Mouse (Mus musculus): ENCODE data around the gene Gad2. TPM values are rescaled to one million over a fixed set of nuclear protein-coding genes. Genes with fewer than 3 reads are reported as not detected.
"Not testable (repeated sequence)": the region's sequence is repeated elsewhere in the genome, so short reads cannot be mapped to it uniquely, and the experiment has no call there.

Gene Gad2
- total and polyA plus RNA-seq, 3 experiments, result 0.01 to 0.04 TPM; not detected in 1

DNA sequence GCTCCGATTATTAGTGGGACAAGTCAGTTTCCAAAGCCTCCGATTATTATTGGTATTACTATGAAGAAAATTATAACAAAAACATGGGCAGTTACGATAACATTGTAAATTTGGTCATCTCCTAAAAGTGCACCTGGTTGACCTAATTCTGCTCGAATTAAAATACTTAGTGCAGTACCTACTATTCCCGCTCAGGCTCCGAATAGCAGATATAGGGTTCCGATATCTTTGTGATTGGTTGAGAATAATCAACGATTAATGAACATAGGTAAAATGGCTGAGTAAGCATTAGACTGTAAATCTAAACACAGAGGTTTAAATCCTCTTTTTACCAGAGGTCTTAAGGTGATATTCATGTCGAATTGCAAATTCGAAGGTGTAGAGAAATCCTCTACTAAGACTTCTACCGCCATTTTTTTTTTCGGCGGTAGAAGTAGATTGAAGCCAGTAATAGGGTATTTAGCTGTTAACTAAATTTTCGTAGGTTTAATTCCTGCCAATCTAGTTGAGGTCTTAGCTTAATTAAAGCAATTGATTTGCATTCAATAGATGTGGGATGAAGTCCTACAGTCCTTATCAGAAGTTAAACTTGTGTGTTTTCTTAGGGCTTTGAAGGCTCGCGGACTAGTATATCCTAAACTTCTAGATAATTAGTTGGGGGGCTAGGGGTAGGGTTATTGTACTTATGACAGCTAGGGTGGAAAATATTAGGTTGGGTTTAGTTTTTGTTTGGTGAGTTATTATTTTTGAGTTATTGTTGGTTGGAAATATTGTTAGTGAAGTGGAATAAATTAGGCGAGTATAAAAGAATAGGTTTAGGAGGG is 32.4 kb upstream of the Gad2 start:
- not testable (repeated sequence) for DNase-seq (ENCODE audit: low read depth, low spot score); H3K9ac ChIP-seq (ENCODE audit: control insufficient read depth, low read depth, low read length, poor library complexity, severe bottlenecking); H3K4me3 ChIP-seq (ENCODE audit: control insufficient read depth in 1 of 2, insufficient read depth in 1 of 2, low read depth in 2 of 2, low read length in 2 of 2); H3K9me3 ChIP-seq (replicated peaks; ENCODE audit: insufficient read depth, low read length); H3K4me1 ChIP-seq (ENCODE audit: control insufficient read depth in 1 of 2, insufficient read depth in 2 of 2, low read length in 2 of 2); H3K79me2 ChIP-seq (ENCODE audit: control insufficient read depth, insufficient read depth, low read length, poor library complexity); H3K36me3 ChIP-seq (ENCODE audit: control insufficient read depth in 1 of 2, insufficient read depth in 2 of 2, low read length in 2 of 2); H3K27ac ChIP-seq (ENCODE audit: control insufficient read depth, low read depth, low read length); H3K27me3 ChIP-seq (ENCODE audit: control insufficient read depth in 1 of 2, insufficient read depth in 2 of 2, low read length in 2 of 2)

- no peak for DNase-seq (ENCODE audit: low read depth, low spot score)
- no peaks in the 10 kb centered on the region for H3K9me3 ChIP-seq (replicated peaks; ENCODE audit: insufficient read depth, low read length)
Observed at GRCm38 (mm10) chr2:22590206-22590490, 31.9 kb upstream of the Gad2 start.

GRCm38 (mm10) chr2:22617951-22618350 is 4.1 kb upstream of the Gad2 start:
- Histone ChIP-seq H3K4me3 (ENCODE audit: control insufficient read depth in 1 of 2, insufficient read depth in 1 of 2, low read depth in 2 of 2, low read length in 2 of 2) (no peak overlapping the region), H3K79me2 (ENCODE audit: control insufficient read depth, insufficient read depth, low read length, poor library complexity) (no peaks in the 10 kb centered on the region), H3K36me3 (ENCODE audit: control insufficient read depth in 1 of 2, insufficient read depth in 2 of 2, low read length in 2 of 2) (no peaks in the 10 kb centered on the region), H3K9ac (ENCODE audit: control insufficient read depth, low read depth, low read length, poor library complexity, severe bottlenecking) (no peak overlapping the region), H3K27ac (ENCODE audit: control insufficient read depth, low read depth, low read length) (no peak overlapping the region), H3K27me3 (ENCODE audit: control insufficient read depth in 1 of 2, insufficient read depth in 2 of 2, low read length in 2 of 2) (no peaks in the 10 kb centered on the region), H3K4me1 (ENCODE audit: control insufficient read depth in 1 of 2, insufficient read depth in 2 of 2, low read length in 2 of 2) (no peaks in the 10 kb centered on the region), H3K9me3 (replicated peaks; ENCODE audit: insufficient read depth, low read length) (no peaks in the 10 kb centered on the region)
- DNase-seq (ENCODE audit: low read depth, low spot score), result no peak
- TF ChIP-seq NRF1 (IDR thresholded peaks at IDR 0.05; ENCODE audit: insufficient read depth, low read depth, low read length, poor library complexity, severe bottlenecking) (no peak), USF1 (IDR thresholded peaks at IDR 0.05; ENCODE audit: low read depth, low read length) (no peak), TBP (IDR thresholded peaks at IDR 0.05; ENCODE audit: low read depth, low read length) (no peak), USF2 (IDR thresholded peaks at IDR 0.05; ENCODE audit: borderline replicate concordance in 1 of 2, insufficient read depth in 1 of 2, low read depth in 1 of 2, low read length in 2 of 2) (no peak), ZC3H11A (IDR thresholded peaks at IDR 0.05; ENCODE audit: low read depth, low read length) (no peak), ZMIZ1 (IDR thresholded peaks at IDR 0.05; ENCODE audit: low read depth, low read length) (no peak), TAL1 (IDR thresholded peaks at IDR 0.05; ENCODE audit: low read length) (no peak), UBTF (IDR thresholded peaks at IDR 0.05; ENCODE audit: borderline replicate concordance, insufficient read depth, low read depth, low read length) (no peak), POLR2AphosphoS2 (IDR thresholded peaks at IDR 0.05; ENCODE audit: low read length) (no peak)

More at GRCm38 (mm10) chr2:22590206-22590490, 31.9 kb upstream of the Gad2 start:
- Histone ChIP-seq H3K4me3 (ENCODE audit: control insufficient read depth in 1 of 2, insufficient read depth in 1 of 2, low read depth in 2 of 2, low read length in 2 of 2) (no peak overlapping the region), H3K27ac (ENCODE audit: control insufficient read depth, low read depth, low read length) (no peak overlapping the region), H3K79me2 (ENCODE audit: control insufficient read depth, insufficient read depth, low read length, poor library complexity) (no peaks in the 10 kb centered on the region), H3K4me1 (ENCODE audit: control insufficient read depth in 1 of 2, insufficient read depth in 2 of 2, low read length in 2 of 2) (no peaks in the 10 kb centered on the region), H3K27me3 (ENCODE audit: control insufficient read depth in 1 of 2, insufficient read depth in 2 of 2, low read length in 2 of 2) (no peaks in the 10 kb centered on the region), H3K36me3 (ENCODE audit: control insufficient read depth in 1 of 2, insufficient read depth in 2 of 2, low read length in 2 of 2) (no peaks in the 10 kb centered on the region), H3K9ac (ENCODE audit: control insufficient read depth, low read depth, low read length, poor library complexity, severe bottlenecking) (no peak overlapping the region)
- TF ChIP-seq SIN3A (IDR thresholded peaks at IDR 0.05; ENCODE audit: low read length) (no peak), MEF2A (IDR thresholded peaks at IDR 0.05; ENCODE audit: extremely low read depth, insufficient replicate concordance, low read depth, low read length, poor library complexity, severe bottlenecking) (no peak), TCF12 (IDR thresholded peaks at IDR 0.05; ENCODE audit: low read depth, low read length) (no peak), ZKSCAN1 (IDR thresholded peaks at IDR 0.05; ENCODE audit: low read depth, low read length) (no peak), RCOR1 (IDR thresholded peaks at IDR 0.05; ENCODE audit: low read depth, low read length) (no peak), EP300 (IDR thresholded peaks at IDR 0.05; ENCODE audit: low read depth in 1 of 2, low read length in 2 of 2) (no peak), GATA1 (IDR thresholded peaks at IDR 0.05; ENCODE audit: low read depth, low read length) (no peak), CHD2 (IDR thresholded peaks at IDR 0.05; ENCODE audit: low read length) (no peak), ETS1 (IDR thresholded peaks at IDR 0.05; ENCODE audit: low read depth, low read length) (no peak), HCFC1 (IDR thresholded peaks at IDR 0.05; ENCODE audit: low read depth, low read length) (no peak), CHD1 (IDR thresholded peaks at IDR 0.05; ENCODE audit: low read depth, low read length) (no peak)
